Mouse (Mus musculus) midbrain, embryonic 11.5 days (tissue): ENCODE results near the gene Gm9936. TPM values are rescaled to one million over a fixed set of nuclear protein-coding genes. Genes with fewer than 3 reads are reported as not detected.

Experiments
- ATAC-seq: fragments of 200-750 bp; cut with Nextera tagmentation; 2 replicates; pipeline ENCODE4 v1.8.0; 2017; ENCODE audit warnings: moderate TSS enrichment, moderate library complexity; ENCODE audit not compliant: low FRiP score
- DNase-seq: peaks from one replicate; pipeline ENCODE4 v3.0.0; 2015; ENCODE audit warnings: low spot score; ENCODE audit errors: missing footprints
- H3K27ac ChIP-seq: fragments of 300-500 bp; sonication (generic); 2 replicates; pipeline ENCODE4 v1.5.1; 2014; ENCODE audit warnings: low read depth, low read length
- H3K27me3 ChIP-seq: fragments of 300-500 bp; sonication (generic); 2 replicates; pipeline ENCODE4 v1.6.1; 2014; ENCODE audit warnings: mild to moderate bottlenecking, low read length, moderate library complexity, mixed read lengths; ENCODE audit not compliant: control insufficient read depth, insufficient read depth
- H3K36me3 ChIP-seq: fragments of 300-500 bp; sonication (generic); 2 replicates; pipeline ENCODE4 v1.6.1; 2014; ENCODE audit warnings: mild to moderate bottlenecking, low read length, moderate library complexity, mixed read lengths; ENCODE audit not compliant: control insufficient read depth, insufficient read depth
- H3K4me1 ChIP-seq: fragments of 300-500 bp; sonication (generic); 2 replicates; pipeline ENCODE4 v1.6.1; 2014; ENCODE audit warnings: low read length; ENCODE audit not compliant: control insufficient read depth, insufficient read depth
- H3K4me2 ChIP-seq: fragments of 300-500 bp; sonication (generic); 2 replicates; pipeline ENCODE4 v1.6.1; 2014; ENCODE audit warnings: mild to moderate bottlenecking, moderate library complexity
- H3K4me3 ChIP-seq: fragments of 300-500 bp; sonication (generic); 2 replicates; pipeline ENCODE4 v1.5.1; 2014; ENCODE audit warnings: low read depth, low read length
- H3K9ac ChIP-seq: fragments of 300-500 bp; sonication (generic); 2 replicates; pipeline ENCODE4 v1.6.1; 2014; ENCODE audit warnings: low read length
- H3K9me3 ChIP-seq: fragments of 300-500 bp; sonication (generic); 2 replicates; pipeline ENCODE4 v1.6.1; 2016; ENCODE audit warnings: low read length; ENCODE audit not compliant: control insufficient read depth
- WGBS: fragments of 180-500 bp; shearing (Covaris S2); extraction: QIAGEN DNeasy Blood & Tissue Kit; methylation state at CpG from one replicate; pipeline ENCODE4 v1.1.7; 2014; 5-methylcytosine and 5-hydroxymethylcytosine counted together
- microRNA-seq: library from miRNA; unstranded; fragments of <30 nt; microRNA quantifications from one replicate; pipeline ENCODE4, GENCODE M21; 2017
- polyA plus RNA-seq: library from polyadenylated mRNA; unstranded; fragments of >200 nt; fragmentation: Nextera tagmentation; extraction: Ambion mirVana; gene quantifications from 2 replicates; pipeline ENCODE4 v1.2.1, GENCODE M21; 2014

Gm9936 gene
- polyA plus RNA-seq, 1 experiment from 2014 or later: 0.56 TPM

- WGBS: 79% methylated on average over 8 of the region's 8 CpGs
- H3K4me1 ChIP-seq: peaks cover 6% of the 10 kb centered on the region; the same call in 1 of the 2 replicates
- H3K27ac ChIP-seq: no peak overlapping the region
These were observed 50.1 kb downstream of the Gm9936 start for GRCm38 (mm10) chr5:114808385-114808784.

GRCm38 (mm10) chr5:114807893-114808292, 50.6 kb downstream of the Gm9936 start:
- H3K27ac ChIP-seq: no peak overlapping the region
- no peaks in the 10 kb centered on the region for H3K9me3 ChIP-seq
- no peak for ATAC-seq
- H3K4me3 ChIP-seq: no peak overlapping the region
- DNase-seq: peak; percentile 69
- H3K36me3 ChIP-seq: peaks cover 17% of the 10 kb centered on the region
- H3K4me2 ChIP-seq: no peak overlapping the region
- H3K4me1 ChIP-seq: peaks cover 5% of the 10 kb centered on the region; the same call in 1 of the 2 replicates
- H3K27me3 ChIP-seq: no peaks in the 10 kb centered on the region
- 72% methylated on average over 6 of the region's 6 CpGs for WGBS
- H3K9ac ChIP-seq: no peak overlapping the region

More at GRCm38 (mm10) chr5:114808385-114808784, 50.1 kb downstream of the Gm9936 start:
- ATAC-seq (no peak), DNase-seq (peak; percentile 78)
- Histone ChIP-seq H3K4me3 (no peak overlapping the region), H3K9ac (no peak overlapping the region), H3K36me3 (peaks cover 14% of the 10 kb centered on the region), H3K9me3 (no peaks in the 10 kb centered on the region), H3K4me2 (no peak overlapping the region), H3K27me3 (no peaks in the 10 kb centered on the region)

GRCm38 (mm10) chr5:114807468-114807867, 51.0 kb downstream of the Gm9936 start:
- Histone ChIP-seq H3K4me1 (peaks cover under 1% of the 10 kb centered on the region; the same call in 1 of the 2 replicates), H3K9ac (no peak overlapping the region), H3K4me2 (no peak overlapping the region), H3K27ac (no peak overlapping the region), H3K36me3 (peaks cover 17% of the 10 kb centered on the region), H3K9me3 (no peaks in the 10 kb centered on the region), H3K27me3 (no peaks in the 10 kb centered on the region), H3K4me3 (no peak overlapping the region)
- DNase-seq (no peak), ATAC-seq (no peak)
- WGBS: 33% methylated on average over 8 of the region's 8 CpGs

GRCm38 (mm10) chr5:114807063-114807462, 51.4 kb downstream of the Gm9936 start:
- Histone ChIP-seq H3K9ac (no peak overlapping the region), H3K9me3 (no peaks in the 10 kb centered on the region), H3K27ac (no peak overlapping the region), H3K4me1 (no peaks in the 10 kb centered on the region), H3K4me2 (no peak overlapping the region), H3K27me3 (no peaks in the 10 kb centered on the region), H3K36me3 (peaks cover 19% of the 10 kb centered on the region), H3K4me3 (no peak overlapping the region)
- ATAC-seq (no peak), DNase-seq (peak; percentile 81)
- WGBS: 49% methylated on average over 9 of the region's 9 CpGs

- ATAC-seq (no peak), DNase-seq (peak; percentile 77)
- no peak overlapping the region for H3K4me2 ChIP-seq
- WGBS: 84% methylated on average over 8 of the region's 8 CpGs
- no peak overlapping the region for H3K4me3 ChIP-seq
- no peaks in the 10 kb centered on the region for H3K4me1 ChIP-seq
- H3K27me3 ChIP-seq: no peaks in the 10 kb centered on the region
- peaks cover 19% of the 10 kb centered on the region for H3K36me3 ChIP-seq
- no peak overlapping the region for H3K27ac ChIP-seq
- no peaks in the 10 kb centered on the region for H3K9me3 ChIP-seq
- H3K9ac ChIP-seq: no peak overlapping the region
These were observed 51.8 kb downstream of the Gm9936 start for GRCm38 (mm10) chr5:114806636-114807035.

Small RNAs within 50 kb of the gene (microRNA-seq; reads per million reads assigned to microRNA genes)
- 74.5 reads per million, percentile 49 among the genes with 10 or more reads in this experiment for gene Mir6240

Other genes starting within 250 kb of the Gm9936 start
- 0.26 TPM in 1 of 2 replicates, not detected in the other for gene Trpv4, start 200.3 kb downstream of the Gm9936 start, polyA plus RNA-seq
- 63.8 and 67.1 TPM in 2 replicates for gene Gltp, start 167.7 kb downstream of the Gm9936 start, polyA plus RNA-seq
- 13.7 and 17.4 TPM in 2 replicates for gene Tchp, start 150.9 kb downstream of the Gm9936 start, polyA plus RNA-seq
- gene Ankrd13a, start 84.0 kb downstream of the Gm9936 start, polyA plus RNA-seq: 64.7 and 71.9 TPM in 2 replicates
- 29.5 and 30.0 TPM in 2 replicates for gene Git2, start 83.2 kb downstream of the Gm9936 start, polyA plus RNA-seq
- 150 and 157 TPM in 2 replicates for gene 1500011B03Rik, start 35.2 kb downstream of the Gm9936 start, polyA plus RNA-seq
- not detected in 2 replicates for gene 4930519G04Rik, start 5.0 kb downstream of the Gm9936 start, polyA plus RNA-seq
- gene Oasl2, start 38.3 kb upstream of the Gm9936 start, polyA plus RNA-seq: 1.3 and 1.8 TPM in 2 replicates
- gene Oasl1, start 64.6 kb upstream of the Gm9936 start, polyA plus RNA-seq: not detected in 2 replicates
- gene 2210016L21Rik, start 83.5 kb upstream of the Gm9936 start, polyA plus RNA-seq: 43.5 and 46.3 TPM in 2 replicates
- not detected in 2 replicates for gene Hnf1a, start 112.4 kb upstream of the Gm9936 start, polyA plus RNA-seq
- 21.7 and 23.6 TPM in 2 replicates for gene Sppl3, start 152.5 kb upstream of the Gm9936 start, polyA plus RNA-seq
- gene Gm10401, start 239.6 kb upstream of the Gm9936 start, polyA plus RNA-seq: 23.2 and 26.6 TPM in 2 replicates